Mouse (Mus musculus): Measurements from ENCODE around the gene Synj2bp.

DNA sequence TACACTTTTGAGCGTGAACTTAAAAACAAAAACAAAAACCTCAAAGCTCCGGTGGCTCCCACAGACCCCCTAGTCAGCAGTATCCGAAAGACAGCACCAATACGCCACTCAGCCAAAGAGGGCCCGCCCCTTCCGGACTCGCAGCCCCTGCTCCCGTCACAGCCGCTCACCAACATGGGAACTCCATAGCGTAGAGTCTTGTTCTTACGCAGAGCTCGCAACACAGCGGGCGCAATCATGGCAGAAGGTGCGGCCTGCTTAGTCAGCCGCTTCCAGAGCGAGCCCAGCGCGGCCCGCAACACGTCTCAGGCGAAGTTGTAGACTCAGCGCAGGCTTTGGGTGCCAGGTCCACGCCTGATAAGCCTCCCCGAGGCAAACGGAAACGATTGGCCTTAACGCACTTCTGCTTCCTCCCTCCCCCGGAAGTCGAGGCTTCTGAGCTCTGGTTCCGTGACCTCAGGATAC lies 48.0 kb downstream of the Synj2bp start, which contains the start of gene Cox16:
- TF ChIP-seq GATA1 (IDR thresholded peaks at IDR 0.05; ENCODE audit: borderline replicate concordance, low read length) (no peak; the same call in 2 of the 3 replicates), FLI1 (IDR thresholded peaks at IDR 0.05; ENCODE audit: low read length) (no peak)

All from megakaryocyte, embryonic 14.5 days (primary cell).